Mouse (Mus musculus) gastrocnemius, postnatal 36 days (tissue): ENCODE data around the gene Cldn6. TPM values are rescaled to one million over a fixed set of nuclear protein-coding genes. Genes with fewer than 3 reads are reported as not detected.

Experiments
- DNase-seq, 2 experiments: peaks; one replicate each; pipeline ENCODE4 v3.0.0; 2022
- intact Hi-C: fragments of 180-260 bp; cut with DNase I; formaldehyde crosslinking; loops from one replicate; pipeline ENCODE4 v1.15.1; 2025
- long read RNA-seq, 2 experiments: library from polyadenylated mRNA; stranded (forward); transcript quantifications; one replicate each; pipeline ENCODE4 v2.0.0; 2021
- total RNA-seq, 2 experiments: library from RNA; stranded (reverse); gene quantifications; 2 replicates each; pipeline ENCODE4 v1.2.3; 2021

The Cldn6 gene
- not detected for total RNA-seq
- long read RNA-seq, experiment 1: 0 reads
- long read RNA-seq, experiment 2: 0 reads

DNA sequence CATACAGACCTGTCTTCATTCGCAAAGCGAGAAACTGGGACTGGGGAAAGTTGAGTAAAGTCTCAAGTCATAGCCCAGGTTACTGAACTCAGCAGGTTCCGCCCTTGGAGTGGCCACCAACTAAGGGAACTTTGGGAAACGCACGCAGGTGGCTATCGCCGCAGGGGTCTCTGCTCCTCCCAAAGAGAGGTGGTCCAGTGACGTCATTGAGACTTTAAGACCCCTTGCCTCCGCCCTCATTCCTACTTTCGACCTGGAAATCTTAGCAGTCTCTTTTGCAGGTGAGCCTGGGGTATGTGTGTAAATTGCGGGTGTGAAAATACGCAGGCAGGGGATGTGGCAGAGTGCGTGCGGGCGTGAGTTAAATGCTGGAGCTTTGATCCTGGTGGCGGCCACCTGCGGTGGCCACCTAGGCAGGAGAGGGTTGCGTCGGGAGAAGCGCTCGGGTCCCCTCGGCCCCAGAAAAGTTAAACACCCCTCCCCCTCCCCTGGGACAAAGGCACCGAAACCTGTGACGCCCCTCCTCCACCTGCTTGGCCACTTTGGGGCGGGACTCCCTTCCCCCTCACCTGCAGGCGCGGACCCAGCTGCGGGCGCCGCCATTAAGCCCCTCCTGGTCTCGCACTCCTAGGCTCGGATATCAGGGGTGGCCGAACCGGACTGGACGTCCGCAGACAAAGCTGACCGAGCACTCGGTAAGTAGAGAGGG is at the start of gene Cldn6:
TSS of gene Cldn6 (plus strand) at position 123 of the 709 bp plus-strand sequence.
- DNase-seq: no peak
- intact Hi-C loops: no loop called here

DNA sequence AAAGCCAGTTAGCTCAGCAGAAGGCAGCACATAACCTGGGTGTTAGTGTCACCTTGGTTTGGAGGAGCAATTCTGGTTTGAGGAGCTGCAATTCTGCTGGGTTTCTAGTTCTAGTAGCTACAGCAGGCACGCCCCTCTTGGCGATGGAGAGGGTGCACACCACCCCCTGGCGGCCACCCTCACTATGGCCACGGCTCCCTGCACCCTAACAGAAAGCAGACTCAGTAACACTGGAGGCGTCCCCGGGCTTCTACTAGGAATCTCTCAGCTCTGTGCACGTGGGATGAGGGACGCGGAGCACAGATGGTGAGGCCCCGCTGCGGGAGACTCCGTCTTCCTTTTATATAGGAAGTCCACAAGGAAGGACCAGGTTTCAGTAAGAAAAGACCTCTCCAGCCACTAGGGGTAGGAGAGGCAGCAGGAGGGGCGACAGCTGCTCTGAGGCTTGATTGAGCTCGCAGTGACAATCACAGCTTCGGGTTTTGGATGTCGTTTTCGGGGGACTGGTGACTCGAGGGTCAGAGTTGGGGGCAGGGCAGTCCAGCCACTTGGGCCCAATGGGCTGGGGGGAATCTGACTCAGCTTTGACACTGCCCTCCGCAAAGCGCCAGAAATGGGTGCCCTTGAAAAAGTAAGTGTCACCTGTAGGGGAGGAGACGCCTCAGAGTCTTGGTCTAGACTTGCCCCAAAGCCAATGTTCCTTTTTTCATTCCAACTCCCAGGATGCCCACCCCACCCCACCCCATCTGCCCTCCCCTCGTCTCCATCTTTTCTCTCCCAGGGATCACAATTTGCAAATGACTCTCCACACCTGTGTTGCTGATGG is 48.6 kb upstream of the Cldn6 start:
- DNase-seq: peak; percentile 66 to 74
- intact Hi-C loops: loop anchor here (5.0 kb wide), 1 partner anchor 58 kb away; no protein-coding TSS in a partner anchor

- DNase-seq: no peak
- intact Hi-C loops: loop anchor here (5.0 kb wide), 1 partner anchor 59 kb away; no protein-coding TSS in a partner anchor
Observed at GRCm38 (mm10) chr17:23631241-23631640, 47.8 kb upstream of the Cldn6 start.

DNA sequence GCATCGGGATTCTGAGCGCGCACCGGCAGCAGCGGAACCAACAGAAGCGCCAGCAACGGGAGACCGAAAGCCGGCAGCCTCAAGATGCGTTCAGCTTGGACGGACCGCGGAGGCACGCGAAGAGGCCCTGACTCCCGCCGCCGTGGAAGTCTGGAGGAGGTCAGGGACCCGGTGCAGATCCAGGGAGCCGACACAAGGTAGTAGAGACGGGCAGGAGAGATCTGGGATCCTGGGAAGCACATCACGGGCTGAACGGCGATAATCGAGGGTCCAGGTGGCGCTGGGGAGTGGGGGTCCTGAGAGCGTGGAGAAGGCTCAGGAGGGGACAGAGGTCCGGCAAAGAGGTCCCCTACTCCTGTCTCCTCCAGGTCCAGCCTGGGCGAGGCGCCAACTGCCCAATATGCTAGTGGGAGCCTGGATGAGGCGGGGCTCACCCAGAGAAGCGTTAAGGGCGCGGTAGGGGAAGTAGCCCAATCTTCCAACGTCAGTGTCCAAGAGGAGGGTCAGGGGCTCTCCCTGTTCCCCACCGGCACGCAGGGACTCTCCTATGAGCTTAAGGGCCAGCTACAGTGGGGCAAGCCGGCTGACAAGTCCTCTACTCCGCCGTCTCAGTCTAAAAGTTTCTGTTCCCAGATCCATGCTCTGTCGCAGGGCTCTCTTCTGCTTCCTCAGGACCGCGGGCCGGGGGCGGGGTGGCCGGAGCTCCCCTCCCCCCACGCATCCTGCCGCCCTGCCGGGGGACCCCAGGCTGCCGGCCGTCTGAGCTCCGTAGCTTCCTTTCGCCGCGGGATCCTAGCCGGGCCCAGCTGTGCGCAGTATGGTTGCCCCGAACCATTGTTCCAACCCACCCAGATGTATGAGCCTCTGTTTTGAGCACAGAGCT is 34.2 kb upstream of the Cldn6 start, which contains the start of gene Mmp25:
TSS of gene Mmp25 (minus strand) at position 665 of the 883 bp plus-strand sequence.
- no peak for DNase-seq
- intact Hi-C loops: no loop called here

DNA sequence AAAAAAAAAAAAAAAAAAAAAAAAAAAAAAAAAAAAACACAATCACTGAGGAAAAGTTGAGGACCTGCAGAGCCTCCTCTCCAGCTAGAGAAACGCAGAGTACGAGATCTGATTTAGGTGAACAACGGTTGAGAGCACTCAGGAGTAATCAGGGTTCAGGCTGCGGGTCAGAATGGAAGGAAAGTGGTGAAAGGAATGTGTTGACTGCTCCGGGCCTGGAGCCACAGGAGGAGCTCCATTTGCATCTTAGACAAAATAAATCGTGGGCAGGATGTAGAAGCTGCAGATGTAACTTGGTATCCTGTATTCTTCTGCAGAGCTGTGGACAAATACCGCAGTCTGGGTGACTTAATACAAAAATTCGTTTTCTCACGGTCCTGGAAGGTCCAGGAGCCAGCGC is 33.2 kb upstream of the Cldn6 start:
- intact Hi-C loops: no loop called here

DNA sequence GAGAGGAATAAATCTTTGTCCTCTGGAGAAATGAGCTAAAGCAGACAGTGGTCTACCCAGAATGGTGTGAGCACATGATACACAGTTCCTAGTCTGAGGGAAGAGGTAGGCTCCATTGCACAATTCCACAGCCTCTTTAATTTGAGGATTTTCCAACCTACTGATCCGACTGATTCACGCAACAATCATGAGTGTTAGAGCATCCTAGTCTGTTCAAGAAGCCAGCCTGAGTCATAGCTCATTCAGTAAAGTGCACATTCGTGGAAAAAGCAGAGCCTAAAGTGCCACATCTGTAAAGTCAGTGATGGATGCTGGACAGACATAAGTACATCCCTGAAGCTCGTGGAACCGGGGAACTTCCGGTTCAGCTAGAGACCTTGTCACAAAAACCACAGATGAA is 27.7 kb upstream of the Cldn6 start:
- no peak for DNase-seq
- intact Hi-C loops: no loop called here

More for the DNA sequence above, 33.2 kb upstream of the Cldn6 start:
- no peak for DNase-seq

GRCm38 (mm10) chr17:23653324-23653723 is 25.7 kb upstream of the Cldn6 start:
- no peak for DNase-seq
- intact Hi-C loops: no loop called here

- intact Hi-C loops: no loop called here
- DNase-seq: no peak
Observed at GRCm38 (mm10) chr17:23654001-23654400, 25.0 kb upstream of the Cldn6 start.

DNA sequence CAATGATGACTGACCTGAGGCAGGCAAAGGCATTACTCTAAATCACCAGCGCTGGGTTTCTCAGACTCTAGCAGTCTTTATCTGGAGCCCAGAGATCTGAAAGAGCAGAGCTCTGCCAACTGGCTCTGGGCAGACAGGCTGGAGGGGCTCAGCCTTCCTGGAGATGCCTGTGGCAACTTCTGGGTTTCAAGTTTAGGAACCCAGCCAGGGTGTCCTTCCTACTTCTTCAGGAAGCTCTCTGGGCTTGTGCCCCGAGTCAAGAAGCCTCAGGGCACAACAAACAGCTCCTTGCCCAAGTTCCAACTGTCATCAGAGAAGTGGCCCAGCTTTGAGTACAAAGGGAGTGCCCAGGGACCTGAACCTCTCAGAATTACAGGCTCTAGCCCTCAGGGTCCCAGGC is 24.6 kb upstream of the Cldn6 start:
- intact Hi-C loops: no loop called here

DNA sequence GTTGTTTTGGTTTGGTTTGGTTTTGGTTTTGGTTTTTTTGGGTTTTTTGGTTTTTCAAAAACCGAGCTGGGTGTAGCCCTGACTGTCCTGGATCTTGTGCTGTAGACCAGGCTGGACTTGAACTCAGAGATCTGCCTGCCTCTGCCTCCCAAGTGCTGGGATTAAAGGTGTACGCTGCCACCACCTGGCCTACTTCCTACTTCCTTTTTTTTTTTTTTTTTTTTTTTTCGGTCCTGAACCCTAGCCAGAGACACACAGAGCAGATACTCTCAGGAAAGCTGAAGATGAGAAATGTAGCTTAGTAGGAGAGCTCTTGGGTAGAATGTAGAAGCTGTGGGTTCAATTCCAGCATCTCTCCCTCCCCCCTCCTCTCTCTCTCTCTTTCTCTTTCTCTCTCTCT is 20.6 kb upstream of the Cldn6 start:
- DNase-seq: no peak
- intact Hi-C loops: no loop called here

More for the DNA sequence above, 24.6 kb upstream of the Cldn6 start:
- DNase-seq: no peak

- no peak for DNase-seq
- intact Hi-C loops: loop anchor here (2.0 kb wide), 1 partner anchor 47 kb away; no protein-coding TSS in a partner anchor
Observed at GRCm38 (mm10) chr17:23660117-23660875, 18.8 kb upstream of the Cldn6 start, which contains the start of gene Bicdl2. Gene Bicdl2 (plus strand): TSS chr17:23660506.

- intact Hi-C loops: loop anchor here (2.0 kb wide), 1 partner anchor 46 kb away; no protein-coding TSS in a partner anchor
- no peak for DNase-seq
Observed at GRCm38 (mm10) chr17:23660876-23661200, 18.2 kb upstream of the Cldn6 start.

GRCm38 (mm10) chr17:23661526-23661925 is 17.5 kb upstream of the Cldn6 start:
- DNase-seq: no peak
- intact Hi-C loops: loop anchor here (2.0 kb wide), 1 partner anchor 45 kb away; no protein-coding TSS in a partner anchor

DNA sequence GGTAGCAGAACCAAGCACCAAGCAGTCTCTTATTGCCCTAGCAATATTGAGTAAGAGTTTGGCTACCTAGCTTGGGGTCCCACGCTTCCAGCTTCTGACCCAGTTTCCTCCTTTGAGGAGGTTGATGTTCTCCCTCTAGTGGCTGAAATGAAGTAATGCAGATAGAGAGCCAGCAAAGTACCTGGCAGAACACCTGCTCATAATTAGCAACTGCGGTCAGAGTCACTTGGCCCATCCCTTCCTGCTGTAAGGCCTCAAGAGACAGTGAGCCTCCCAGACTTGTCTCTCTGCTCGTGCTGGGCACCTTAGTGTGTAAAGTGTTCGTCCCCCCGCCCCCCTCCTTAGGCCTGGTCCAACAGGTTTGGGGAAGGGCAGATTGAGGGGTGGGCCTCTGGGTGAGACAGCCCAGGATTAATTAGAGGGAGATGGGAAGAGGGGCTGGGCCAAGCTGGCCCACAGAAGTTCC is 14.5 kb upstream of the Cldn6 start:
- intact Hi-C loops: no loop called here
- no peak for DNase-seq

DNA sequence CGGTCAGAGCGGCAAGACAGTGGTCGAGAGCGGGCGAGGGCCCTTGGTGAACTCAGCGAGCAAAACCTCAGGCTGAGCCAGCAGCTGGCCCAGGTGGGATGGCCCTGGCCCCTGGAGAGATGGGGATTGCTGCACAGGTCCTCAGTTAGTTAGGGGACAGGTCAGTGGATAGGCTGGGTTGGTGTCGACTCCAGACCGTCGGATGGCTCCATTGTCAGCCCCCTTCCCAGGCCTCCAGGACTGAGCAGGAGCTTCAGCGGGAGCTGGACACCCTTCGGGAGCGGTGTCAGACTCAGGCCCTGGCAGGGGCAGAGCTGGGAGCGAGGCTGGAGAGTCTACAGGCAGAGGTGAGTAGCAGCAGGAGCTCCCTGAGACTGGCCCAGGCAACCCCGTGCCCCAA is 13.5 kb upstream of the Cldn6 start:
- intact Hi-C loops: no loop called here
- DNase-seq: no peak

GRCm38 (mm10) chr17:23670516-23671074 is 8.5 kb upstream of the Cldn6 start:
- intact Hi-C loops: no loop called here
- DNase-seq: no peak

GRCm38 (mm10) chr17:23671519-23671918 is 7.5 kb upstream of the Cldn6 start:
- DNase-seq: no peak
- intact Hi-C loops: no loop called here

DNA sequence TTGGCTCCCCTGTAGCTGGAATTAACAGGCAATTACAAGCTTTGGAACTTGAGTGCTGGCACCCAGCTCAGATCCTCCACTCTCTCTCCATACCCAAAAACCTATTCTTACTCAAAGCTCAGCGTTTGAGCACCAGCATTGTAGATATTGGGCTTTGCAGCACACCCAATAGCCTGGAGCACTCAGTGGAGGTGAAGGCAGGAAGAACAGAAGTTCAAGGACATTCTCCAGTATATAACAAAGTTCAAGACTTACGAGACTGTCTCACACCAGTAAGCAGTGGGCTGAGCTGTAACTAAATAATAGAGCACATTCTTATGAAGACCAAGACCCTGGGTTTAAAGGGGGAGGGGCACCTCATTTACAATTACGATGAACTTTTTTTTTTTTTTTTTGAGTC is 6.3 kb upstream of the Cldn6 start:
- DNase-seq: no peak
- intact Hi-C loops: no loop called here

DNA sequence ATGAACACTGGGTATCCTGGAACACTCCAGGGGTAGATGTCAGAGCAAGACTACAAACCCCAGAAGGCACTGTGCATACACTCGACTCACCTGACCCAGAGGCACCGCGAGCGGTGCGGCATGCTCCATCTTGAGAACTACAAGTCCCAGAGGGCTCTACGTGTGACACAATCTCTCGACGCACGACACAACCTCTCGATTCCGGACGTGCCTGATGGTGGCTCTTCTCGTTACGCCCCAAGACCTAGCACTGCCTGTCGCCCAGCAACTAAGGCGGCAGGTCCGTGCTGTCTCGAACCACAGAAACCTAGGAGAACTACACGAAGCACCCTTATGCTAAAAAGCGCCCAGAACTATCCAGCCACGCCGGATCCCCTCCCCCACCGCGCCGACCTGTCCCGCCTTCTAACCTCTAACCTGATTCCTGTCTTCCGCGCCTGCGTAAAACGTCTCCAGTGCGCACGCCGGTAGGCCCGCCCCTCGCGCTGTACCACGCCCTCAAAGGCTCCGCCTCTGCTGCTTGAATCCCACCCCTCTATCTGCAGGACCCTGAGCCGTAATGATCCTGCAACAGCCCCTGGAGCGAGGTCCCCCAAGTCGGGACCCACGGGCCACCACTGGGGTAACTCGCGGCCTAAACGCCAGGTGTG is 5.5 kb upstream of the Cldn6 start, which contains the start of the genes Hcfc1r1 and Thoc6:
TSS of gene Hcfc1r1 (plus strand) at position 173 of the 650 bp plus-strand sequence.
TSS of gene Thoc6 (minus strand) at position 459 of the 650 bp plus-strand sequence.
- intact Hi-C loops: no loop called here
- peak; percentile 87 to 91 for DNase-seq
